Mouse (Mus musculus) CH12.LX (cell line): ENCODE results near the gene Mical3. TPM values are rescaled to one million over a fixed set of nuclear protein-coding genes. Genes with fewer than 3 reads are reported as not detected.

Experiments used
- DNase-seq: peaks from one replicate; pipeline ENCODE4 v3.0.0-alpha.2; 2013; ENCODE audit errors: extremely low read depth
- H3K27ac ChIP-seq: 2 replicates; pipeline ENCODE4 v1.5.1; 2012; ENCODE audit warnings: low read depth, mild to moderate bottlenecking, control low read depth, moderate library complexity; ENCODE audit not compliant: insufficient read depth
- H3K27me3 ChIP-seq: replicated peaks from 2 replicates; pipeline ENCODE3; 2012; ENCODE audit warnings: inconsistent platforms
- H3K36me3 ChIP-seq, 2 experiments: replicated peaks in 1 of 2; 2 replicates each; pipeline versions ENCODE3 to v1.6.1; 2012; ENCODE audit warnings: inconsistent platforms in 1 of 2, low read length in 1 of 2, mild to moderate bottlenecking in 1 of 2, mixed read lengths in 1 of 2, moderate library complexity in 1 of 2; ENCODE audit not compliant: control insufficient read depth in 1 of 2, insufficient read depth in 1 of 2
- H3K4me1 ChIP-seq, 2 experiments: 2 replicates each; pipeline ENCODE4 v1.6.1; 2012; ENCODE audit warnings: inconsistent platforms in 1 of 2, moderate library complexity in 1 of 2; ENCODE audit not compliant: insufficient read depth in 2 of 2, control insufficient read depth in 1 of 2
- H3K4me2 ChIP-seq: 2 replicates; pipeline ENCODE4 v1.6.1; 2012; ENCODE audit warnings: low read depth, mild to moderate bottlenecking, control low read depth; ENCODE audit not compliant: poor library complexity, insufficient read depth, severe bottlenecking
- H3K4me3 ChIP-seq, 3 experiments: fragments of 150-350 bp in 1 of 3; sonication (generic) in 1 of 3; replicated peaks in 1 of 3; 2 replicates each; pipeline versions ENCODE3 to v1.5.1; 2011 to 2012; ENCODE audit warnings: low read depth in 2 of 3, low read length in 2 of 3, mild to moderate bottlenecking in 2 of 3, moderate library complexity in 2 of 3, control low read depth in 1 of 3, improper control_type of control experiment in 1 of 3, inconsistent platforms in 1 of 3, mixed read lengths in 1 of 3; ENCODE audit not compliant: poor library complexity in 1 of 3
- H3K79me2 ChIP-seq: replicated peaks from 2 replicates; pipeline ENCODE4 v1.6.1; 2012; ENCODE audit warnings: mild to moderate bottlenecking, moderate library complexity; ENCODE audit not compliant: control insufficient read depth, poor library complexity, insufficient read depth, severe bottlenecking; ENCODE audit errors: extremely low read depth
- H3K9ac ChIP-seq: 2 replicates; pipeline ENCODE4 v1.6.1; 2012; ENCODE audit warnings: low read depth, mild to moderate bottlenecking, control low read depth, moderate library complexity; ENCODE audit not compliant: insufficient read depth
- H3K9me3 ChIP-seq: replicated peaks from 2 replicates; pipeline ENCODE3; 2012; ENCODE audit warnings: low read length, inconsistent platforms, mixed read lengths
- CHD2 ChIP-seq: IDR thresholded peaks from 2 replicates; pipeline ENCODE4 v1.6.1; 2011; ENCODE audit warnings: low read length, improper control_type of control experiment
- ELF1 ChIP-seq: IDR thresholded peaks from 2 replicates; pipeline ENCODE4 v1.6.1; 2014; ENCODE audit warnings: low read depth, mild to moderate bottlenecking, inconsistent platforms, low read length, improper control_type of control experiment
- EP300 ChIP-seq: IDR thresholded peaks from 2 replicates; pipeline ENCODE4 v1.6.1; 2011; ENCODE audit warnings: low read length, improper control_type of control experiment
- MAFK ChIP-seq: IDR thresholded peaks from 2 replicates; pipeline ENCODE4 v1.6.1; 2011; ENCODE audit warnings: low read length, improper control_type of control experiment; ENCODE audit not compliant: insufficient replicate concordance
- MAZ ChIP-seq: IDR thresholded peaks from 2 replicates; pipeline ENCODE4 v1.6.1; 2012; ENCODE audit warnings: low read depth, mild to moderate bottlenecking, inconsistent platforms, low read length, improper control_type of control experiment, moderate library complexity
- MEF2A ChIP-seq: IDR thresholded peaks from 2 replicates; pipeline ENCODE4 v1.6.1; 2014; ENCODE audit warnings: low read depth, mild to moderate bottlenecking, inconsistent platforms, low read length, improper control_type of control experiment, borderline replicate concordance
- MXI1 ChIP-seq: IDR thresholded peaks from 2 replicates; pipeline ENCODE4 v1.6.1; 2011; ENCODE audit warnings: mild to moderate bottlenecking, low read depth, low read length, improper control_type of control experiment
- MYC ChIP-seq: IDR thresholded peaks from 2 replicates; pipeline ENCODE4 v1.6.1; 2011; ENCODE audit warnings: low read depth, mild to moderate bottlenecking, improper control_type of control experiment, low read length
- NRF1 ChIP-seq: IDR thresholded peaks from 2 replicates; pipeline ENCODE4 v1.6.1; 2014; ENCODE audit warnings: low read depth, mild to moderate bottlenecking, inconsistent platforms, low read length, improper control_type of control experiment, moderate library complexity
- POLR2A ChIP-seq: IDR thresholded peaks from 2 replicates; pipeline ENCODE4 v1.6.1; 2011; ENCODE audit warnings: low read depth, mild to moderate bottlenecking, improper control_type of control experiment, low read length
- POLR2AphosphoS2 ChIP-seq: IDR thresholded peaks from 2 replicates; pipeline ENCODE4 v1.6.1; 2011; ENCODE audit warnings: low read depth, low read length, improper control_type of control experiment
- SIN3A ChIP-seq: IDR thresholded peaks from 2 replicates; pipeline ENCODE4 v1.6.1; 2012; ENCODE audit warnings: low read length, improper control_type of control experiment, inconsistent platforms
- SMC3 ChIP-seq: IDR thresholded peaks from 2 replicates; pipeline ENCODE4 v1.6.1; 2011; ENCODE audit warnings: low read depth, low read length, improper control_type of control experiment
- TBP ChIP-seq: conservative IDR thresholded peaks from 2 replicates; pipeline ENCODE4 v1.6.1; 2011; ENCODE audit warnings: low read depth, low read length, improper control_type of control experiment
- TCF12 ChIP-seq: IDR thresholded peaks from 2 replicates; pipeline ENCODE4 v1.6.1; 2014; ENCODE audit warnings: low read depth, mild to moderate bottlenecking, inconsistent platforms, low read length, improper control_type of control experiment
- USF1 ChIP-seq: IDR thresholded peaks from 2 replicates; pipeline ENCODE4 v1.6.1; 2014; ENCODE audit warnings: low read depth, mild to moderate bottlenecking, inconsistent platforms, low read length, improper control_type of control experiment
- ZC3H11A ChIP-seq: IDR thresholded peaks from 2 replicates; pipeline ENCODE4 v1.6.1; 2012; ENCODE audit warnings: low read depth, mild to moderate bottlenecking, inconsistent platforms, low read length, improper control_type of control experiment
- ZKSCAN1 ChIP-seq: IDR thresholded peaks from 2 replicates; pipeline ENCODE4 v1.6.1; 2012; ENCODE audit warnings: low read depth, inconsistent platforms, low read length, improper control_type of control experiment, borderline replicate concordance
- ZMIZ1 ChIP-seq: IDR thresholded peaks from 2 replicates; pipeline ENCODE4 v1.6.1; 2012; ENCODE audit warnings: low read depth, mild to moderate bottlenecking, inconsistent platforms, low read length, improper control_type of control experiment
- ZNF384 ChIP-seq: IDR thresholded peaks from 2 replicates; pipeline ENCODE4 v1.6.1; 2012; ENCODE audit warnings: low read depth, low read length, improper control_type of control experiment, inconsistent platforms
- dilution Hi-C: fragments of 300-500 bp; cut with MboI; formaldehyde crosslinking; loops from 2 replicates; pipeline ENCODE4 v1.14.3; 2020; ENCODE audit warnings: low sequenced_read_pairs; ENCODE audit not compliant: extremely low pct_unique_long_range_greater_than_20kb, extremely low pct_ligation_motif_present
- in situ Hi-C: fragments of 300-500 bp; cut with MboI; formaldehyde crosslinking; loops from 3 replicates; pipeline ENCODE4 v1.14.3; 2019; ENCODE audit warnings: low sequenced_read_pairs, low pct_ligation_motif_present, low pct_unique_long_range_greater_than_20kb, mixed read lengths
- polyA plus RNA-seq: library from polyadenylated mRNA; unstranded; fragments of >175 nt; gene quantifications from 2 replicates; pipeline ENCODE4 v1.2.1, GENCODE M21; 2012; ENCODE audit warnings: low read depth; ENCODE audit not compliant: insufficient read length
- total RNA-seq, 2 experiments: library from RNA; depleted of rRNA; stranded (reverse); fragments of 300-350 nt in 1 of 2; fragments of >200 nt in 1 of 2; gene quantifications; 2 replicates each; pipeline ENCODE4 v1.2.3; 2012 to 2014

Gene Mical3
- total and polyA plus RNA-seq, 3 experiments: 10.2 to 56.3 (median 26.8) TPM

- TF ChIP-seq ZNF384 (no peak), TCF12 (no peak), SIN3A (no peak), NRF1 (no peak), POLR2A (no peak), POLR2AphosphoS2 (no peak), MEF2A (no peak), USF1 (no peak), MYC (no peak), ZMIZ1 (no peak), MAFK (no peak), TBP (no peak), EP300 (no peak), SMC3 (no peak), CHD2 (no peak), MXI1 (no peak), ZC3H11A (no peak), MAZ (no peak)
- peaks cover 70 to 100% of the 10 kb centered on the region in 2 experiments for H3K36me3 ChIP-seq
Observed at GRCm38 (mm10) chr6:121037086-121037485, 93.7 kb downstream of the Mical3 start.

GRCm38 (mm10) chr6:121035929-121036328 is 94.9 kb downstream of the Mical3 start:
- Histone ChIP-seq H3K4me1 (peaks cover 0 to 33% of the 10 kb centered on the region in 2 experiments; a peak in 2 of 4 replicates), H3K4me3 (no peak overlapping the region), H3K9me3 (peaks cover 11% of the 10 kb centered on the region), H3K27ac (no peak overlapping the region), H3K9ac (no peak overlapping the region), H3K36me3 (peaks cover 70 to 100% of the 10 kb centered on the region in 2 experiments), H3K27me3 (no peaks in the 10 kb centered on the region), H3K4me2 (no peak overlapping the region), H3K79me2 (no peaks in the 10 kb centered on the region)
- dilution Hi-C loops (no loop called here), in situ Hi-C loops (no loop called here)
- TF ChIP-seq MYC: no peak
- TF ChIP-seq EP300: no peak
- no peak for TF ChIP-seq ZMIZ1
- no peak for TF ChIP-seq MEF2A
- TF ChIP-seq MAFK: no peak
- no peak for TF ChIP-seq CHD2
- no peak for TF ChIP-seq ZC3H11A
- TF ChIP-seq ZKSCAN1: no peak
- no peak for TF ChIP-seq SIN3A
- TF ChIP-seq ELF1: no peak
- no peak for DNase-seq

More at GRCm38 (mm10) chr6:121037086-121037485, 93.7 kb downstream of the Mical3 start:
- no peak overlapping the region for H3K4me2 ChIP-seq
- DNase-seq: no peak
- H3K9me3 ChIP-seq: peaks cover 11% of the 10 kb centered on the region
- dilution Hi-C loops (no loop called here), in situ Hi-C loops (no loop called here)
- H3K4me3 ChIP-seq: no peak overlapping the region
- peaks cover 0 to 41% of the 10 kb centered on the region in 2 experiments; a peak in 2 of 4 replicates for H3K4me1 ChIP-seq
- H3K27me3 ChIP-seq: no peaks in the 10 kb centered on the region
- no peak overlapping the region for H3K9ac ChIP-seq
- no peak overlapping the region for H3K27ac ChIP-seq
- no peaks in the 10 kb centered on the region for H3K79me2 ChIP-seq
